Mouse (Mus musculus) left cerebral cortex, postnatal 10 days (tissue): Measurements from ENCODE around the gene Oxnad1. TPM values are rescaled to one million over a fixed set of nuclear protein-coding genes. Genes with fewer than 3 reads are reported as not detected.
"Not testable (repeated sequence)": the region's sequence is repeated elsewhere in the genome, so short reads cannot be mapped to it uniquely, and the experiment has no call there.

Experiments used
- DNase-seq, 2 experiments: peaks; one replicate each; pipeline ENCODE4 v3.0.0; 2021 to 2022; ENCODE audit warnings: low spot score in 2 of 2, mixed read lengths in 1 of 2; ENCODE audit errors: extremely low spot score in 1 of 2
- intact Hi-C: fragments of 180-260 bp; cut with DNase I; formaldehyde crosslinking; loops from one replicate; pipeline ENCODE4 v1.15.1; 2025
- total RNA-seq, 2 experiments: library from RNA; stranded (reverse); gene quantifications; 2 replicates each; pipeline ENCODE4 v1.2.3; 2021

Oxnad1 gene
- total RNA-seq, 2 experiments from 2014 or later: 13.0 to 17.9 TPM

DNA sequence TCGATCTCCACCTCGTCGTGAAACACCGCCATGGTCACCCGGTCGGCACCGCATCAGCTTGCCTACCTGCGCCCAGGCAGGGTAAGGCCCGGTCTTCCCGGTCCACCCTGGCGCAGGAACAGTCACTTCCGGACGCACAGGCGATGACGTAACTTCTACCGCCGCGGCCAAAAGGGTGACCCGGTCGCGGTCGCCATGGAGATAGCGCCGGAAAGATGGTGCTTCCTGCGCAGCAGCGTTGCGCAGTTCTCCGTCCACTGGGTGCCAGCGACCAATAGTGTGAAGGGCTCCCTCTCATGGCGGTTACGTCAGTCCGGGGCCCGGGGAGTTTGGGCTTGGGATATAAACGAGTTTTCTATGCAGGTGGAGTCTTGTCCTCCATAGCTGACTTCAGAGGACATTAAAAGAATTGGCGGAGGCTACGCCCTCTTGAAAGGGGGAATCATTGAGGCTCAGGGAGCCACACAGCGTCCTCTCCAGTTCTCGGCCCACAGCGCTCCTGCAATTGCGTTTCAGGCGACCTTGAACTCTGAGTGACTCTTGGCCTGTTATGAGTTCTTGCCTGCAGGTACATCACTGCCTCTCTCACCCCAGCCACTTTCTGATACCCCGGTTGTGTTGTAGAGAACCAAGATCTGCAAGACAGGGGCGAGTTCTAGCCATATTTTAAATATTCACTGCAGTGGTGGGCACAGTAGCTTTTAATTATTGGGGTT, 470 bp downstream of the Oxnad1 start, which contains the start of gene Dph3:
Dph3 (minus strand) TSS at position 244 of the 716 bp plus-strand sequence.
- intact Hi-C loops: no loop called here

DNA sequence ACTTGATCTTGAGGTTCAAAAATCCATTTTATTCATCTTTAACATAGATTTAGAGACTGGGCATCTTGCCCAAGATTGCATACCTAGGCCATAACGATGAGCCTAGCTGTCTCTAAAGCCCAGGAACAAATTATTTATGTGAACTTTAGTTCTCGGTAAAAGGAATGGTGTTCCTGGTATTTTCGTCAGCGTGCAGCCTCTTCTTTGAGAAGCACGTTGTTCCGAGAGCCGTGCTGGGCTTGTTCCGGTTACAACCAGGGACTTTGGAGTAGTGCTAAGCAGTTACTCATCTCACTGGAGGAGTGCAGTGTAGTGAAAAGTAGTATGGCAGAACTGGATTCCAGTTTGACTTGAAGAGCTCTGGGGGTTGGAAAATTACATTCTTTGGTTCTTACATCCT, 1.1 kb downstream of the Oxnad1 start:
- no peak for DNase-seq
- intact Hi-C loops: no loop called here

More for the DNA sequence above, 470 bp downstream of the Oxnad1 start, which contains the start of gene Dph3:
- peak; percentile 99 for DNase-seq

DNA sequence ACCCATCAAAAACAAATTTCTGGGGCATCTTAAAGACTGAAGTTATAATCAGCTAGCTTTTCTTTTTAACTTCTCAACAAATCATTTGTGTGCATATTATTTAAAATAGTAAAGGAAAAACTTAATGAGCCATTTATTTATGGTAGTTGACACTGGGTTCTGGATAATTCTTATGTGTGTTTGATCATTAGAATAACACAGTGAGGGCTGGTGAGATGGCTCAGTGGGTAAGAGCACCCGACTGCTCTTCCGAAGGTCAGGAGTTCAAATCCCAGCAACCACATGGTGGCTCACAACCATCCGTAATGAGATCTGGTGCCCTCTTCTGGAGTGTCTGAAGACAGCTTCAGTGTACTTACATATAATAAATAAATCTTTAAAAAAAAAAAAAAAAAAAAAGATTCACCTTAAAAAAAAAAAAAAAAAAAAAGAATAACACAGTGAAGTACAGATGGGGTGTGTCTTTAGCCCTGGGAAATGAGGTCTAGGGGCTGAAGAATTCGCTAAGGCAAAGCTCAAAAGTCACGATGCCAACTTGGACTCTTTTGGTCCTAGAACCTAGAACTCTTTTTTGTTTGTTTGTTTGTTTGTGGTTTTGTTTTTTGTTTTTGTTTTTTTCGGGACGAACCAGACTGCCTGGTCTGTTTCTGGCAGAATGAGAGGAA, 2.5 kb downstream of the Oxnad1 start:
- DNase-seq, intact Hi-C loops: not testable (repeated sequence)

DNA sequence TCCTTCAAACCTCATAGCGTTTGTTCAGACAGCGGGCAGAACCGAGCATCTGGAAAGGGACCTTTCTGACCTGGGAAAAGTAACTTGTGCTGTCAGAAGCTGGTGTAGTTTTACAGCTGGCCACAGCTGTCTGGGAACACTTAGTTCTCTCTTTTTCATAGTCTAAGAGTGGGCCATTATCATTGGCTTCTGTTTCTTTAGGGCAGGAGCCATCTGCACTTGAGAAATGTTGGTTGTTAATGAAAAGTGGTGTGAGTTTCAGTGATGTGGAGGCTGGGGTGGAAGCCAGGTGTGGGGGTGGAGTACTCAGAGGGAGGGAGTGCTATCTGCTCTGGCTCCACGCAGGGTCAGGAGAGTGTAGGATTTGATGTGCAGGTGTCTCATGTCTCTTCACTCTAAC, 6.0 kb downstream of the Oxnad1 start:
- no peak for DNase-seq
- intact Hi-C loops: no loop called here

DNA sequence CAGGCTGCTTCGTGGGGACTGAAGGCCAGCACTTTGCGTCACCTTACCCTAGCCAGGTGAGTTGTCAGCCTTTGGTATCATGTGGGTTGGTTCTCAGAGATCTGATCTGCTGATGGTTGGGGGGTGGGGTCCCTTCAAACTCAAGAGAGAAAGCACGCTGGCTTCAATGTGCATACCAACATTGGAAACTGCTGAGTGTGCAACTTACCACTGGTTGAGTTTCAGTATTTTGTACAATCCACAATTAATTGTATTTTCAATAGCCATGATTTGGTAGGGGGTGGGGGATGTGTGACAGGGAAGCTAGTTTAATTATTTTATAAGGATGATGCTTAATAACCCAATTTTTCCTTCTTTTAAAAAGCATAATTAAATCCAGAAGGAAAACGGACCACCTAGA, 6.5 kb downstream of the Oxnad1 start:
- DNase-seq: no peak
- intact Hi-C loops: no loop called here

DNA sequence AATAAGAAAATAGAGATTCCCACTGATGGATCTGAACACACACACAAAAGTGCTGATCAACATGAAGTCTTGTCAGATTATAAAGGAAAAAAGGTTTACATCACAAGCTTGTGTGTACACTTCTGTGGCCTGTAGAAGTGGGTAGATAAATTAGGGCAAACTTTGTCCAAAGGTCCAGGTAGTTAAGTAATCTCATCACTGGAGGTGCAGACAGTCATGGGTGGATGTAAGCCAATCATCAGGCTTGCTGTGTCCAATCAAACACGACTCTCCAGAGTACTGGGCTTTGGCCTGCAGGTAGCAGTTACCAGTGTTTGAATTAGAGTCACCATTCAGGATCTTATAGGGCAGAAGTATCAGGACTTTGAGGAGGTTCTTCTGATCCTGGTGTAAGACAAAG, 7.8 kb downstream of the Oxnad1 start:
- DNase-seq: no peak
- intact Hi-C loops: no loop called here

DNA sequence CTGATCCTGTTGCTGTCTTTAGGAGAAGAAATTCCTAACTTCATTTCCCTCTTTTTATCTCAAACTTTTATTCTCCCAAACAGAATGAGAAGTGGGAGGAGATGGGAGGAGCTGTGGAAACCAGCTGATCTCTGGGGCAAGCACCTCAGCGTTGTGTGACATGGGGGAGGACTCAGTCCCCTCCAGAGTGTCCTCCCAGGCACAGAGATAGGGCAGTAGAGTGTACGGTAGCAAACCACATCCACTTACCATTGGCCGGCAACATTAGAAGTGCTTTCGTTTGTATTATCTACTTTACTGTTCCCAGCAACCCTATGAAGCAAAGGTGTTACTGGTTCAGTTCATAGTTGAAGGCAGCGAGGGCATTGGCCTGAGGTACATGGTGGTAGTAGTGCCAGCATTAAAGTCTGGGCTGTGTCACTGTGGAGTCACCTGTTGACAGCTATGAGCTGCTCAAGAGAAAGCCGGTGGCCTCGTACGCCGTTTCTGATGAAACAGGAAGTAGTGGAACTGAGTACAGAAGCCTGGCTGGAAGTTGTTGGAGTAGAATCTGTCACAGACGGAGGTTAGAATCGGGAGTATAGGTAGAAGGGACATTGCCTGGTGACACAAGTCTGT, 8.4 kb downstream of the Oxnad1 start:
- intact Hi-C loops: no loop called here
- DNase-seq: no peak

DNA sequence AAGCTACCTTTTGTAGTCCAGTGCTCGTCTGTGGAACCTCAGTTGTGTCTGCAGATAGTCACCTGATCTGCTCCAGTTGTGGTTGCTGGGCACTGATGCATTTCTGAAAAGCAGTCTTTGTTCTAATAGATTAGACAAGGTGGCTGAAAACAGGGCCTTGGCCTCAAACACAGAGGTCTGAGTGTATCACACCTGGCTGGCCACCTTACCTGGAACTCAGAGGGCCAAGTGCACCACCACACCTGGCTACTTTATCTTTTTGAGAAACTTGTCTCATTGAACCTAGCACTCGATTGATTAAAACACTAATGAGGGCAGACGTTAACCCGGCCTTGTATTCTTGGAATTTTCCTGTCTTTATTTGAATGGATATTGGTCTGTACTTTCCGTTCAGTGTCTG, 10.5 kb downstream of the Oxnad1 start:
- intact Hi-C loops: no loop called here

DNA sequence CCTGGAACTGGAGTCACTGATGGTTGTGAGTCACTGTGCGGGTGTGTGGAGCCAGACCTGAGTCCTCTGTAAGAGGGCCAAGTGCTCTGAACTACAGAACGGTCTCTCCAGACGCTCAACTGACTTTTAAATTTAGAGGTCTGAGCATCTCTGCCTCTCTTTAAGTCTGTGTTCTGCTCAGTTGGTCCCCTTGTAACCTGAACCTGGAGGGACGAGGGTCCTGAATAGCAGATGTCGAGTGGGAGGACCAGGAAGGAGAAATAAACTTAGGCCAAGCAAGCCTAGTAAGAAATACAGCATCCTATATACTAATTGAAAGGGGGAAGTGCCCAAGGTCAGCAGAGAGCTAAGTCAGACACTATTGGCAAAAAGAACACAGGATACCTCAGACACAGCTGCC, 11.6 kb downstream of the Oxnad1 start:
- intact Hi-C loops: no loop called here
- DNase-seq: no peak

More for the DNA sequence above, 10.5 kb downstream of the Oxnad1 start:
- no peak for DNase-seq

DNA sequence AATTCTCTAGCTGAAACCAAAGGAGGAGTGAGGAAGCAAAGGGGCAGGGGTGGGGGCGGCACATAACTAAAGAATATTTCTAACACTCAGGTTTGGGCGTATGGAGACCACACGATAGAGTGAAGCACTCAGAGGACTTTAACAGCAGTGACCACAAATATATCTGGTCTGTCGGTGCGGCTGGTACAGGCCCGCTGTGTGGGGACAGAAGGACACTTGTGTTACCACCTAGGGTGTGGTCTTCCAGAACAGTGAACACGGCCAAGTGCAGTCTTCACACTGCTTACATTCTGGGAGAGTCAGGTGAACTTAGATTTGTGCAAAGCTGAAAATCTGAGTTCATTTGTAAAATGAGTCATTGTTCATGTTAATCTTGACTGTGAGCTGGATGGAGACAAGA, 12.5 kb downstream of the Oxnad1 start:
- DNase-seq: no peak
- intact Hi-C loops: no loop called here

DNA sequence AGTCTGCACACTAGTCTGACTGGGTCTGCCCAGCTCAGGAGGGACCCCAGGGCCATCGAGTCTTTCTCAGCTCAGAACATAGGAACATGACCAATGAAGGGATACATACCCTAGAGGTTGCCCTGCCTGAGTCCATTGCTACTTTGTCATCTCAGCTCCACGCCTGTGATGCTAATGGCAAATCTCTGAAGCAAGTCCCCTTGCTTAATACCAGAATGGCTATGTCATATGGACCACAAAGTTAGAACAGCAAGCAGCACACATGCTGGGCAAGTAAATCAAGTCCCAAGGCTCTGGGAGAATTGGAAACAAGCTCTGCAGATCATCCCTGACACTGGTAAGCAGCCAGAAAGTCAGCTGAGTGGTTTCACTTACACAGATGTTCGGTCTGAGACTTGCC, 13.8 kb downstream of the Oxnad1 start:
- DNase-seq: no peak
- intact Hi-C loops: no loop called here

DNA sequence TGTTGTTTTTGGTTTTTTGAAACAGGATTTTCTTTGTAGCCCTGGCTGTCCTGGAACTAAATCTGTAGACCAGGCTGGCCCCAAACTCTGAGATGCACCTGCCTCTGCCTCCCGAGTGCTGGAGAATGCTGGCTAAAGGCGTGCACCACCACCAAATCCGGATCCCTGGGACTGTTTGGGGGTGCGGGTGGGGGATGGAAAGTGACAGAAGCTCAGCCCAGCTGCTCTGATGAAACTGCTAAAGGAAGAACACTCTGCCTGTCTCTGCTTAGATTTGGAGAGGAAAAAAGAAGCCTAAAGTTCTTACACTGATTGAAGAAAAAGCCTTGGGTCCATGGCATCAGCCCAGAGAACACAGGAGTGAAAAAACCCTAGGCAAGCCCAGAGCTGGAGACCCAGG, 18.4 kb downstream of the Oxnad1 start:
- intact Hi-C loops: no loop called here
- no peak for DNase-seq

DNA sequence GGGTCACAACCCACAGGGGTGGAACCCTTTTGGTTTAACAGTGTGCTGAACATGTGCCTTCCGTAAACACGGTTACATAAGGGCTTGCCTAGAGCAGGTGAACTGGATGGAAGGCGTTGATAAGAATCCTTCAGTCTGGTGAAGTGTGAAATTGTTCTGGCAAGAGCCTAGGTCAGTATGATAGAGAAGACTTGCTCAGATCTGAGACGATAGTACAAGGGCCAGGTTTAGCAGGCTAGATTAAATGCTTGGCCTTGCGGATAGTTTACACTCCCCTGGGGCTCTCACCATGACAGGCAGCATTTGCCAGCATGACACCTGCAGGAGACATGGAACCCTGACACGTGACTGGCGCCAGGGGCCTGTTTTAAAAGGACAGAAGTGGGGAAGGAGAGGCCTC, 20.5 kb downstream of the Oxnad1 start:
- no peak for DNase-seq
- intact Hi-C loops: no loop called here

DNA sequence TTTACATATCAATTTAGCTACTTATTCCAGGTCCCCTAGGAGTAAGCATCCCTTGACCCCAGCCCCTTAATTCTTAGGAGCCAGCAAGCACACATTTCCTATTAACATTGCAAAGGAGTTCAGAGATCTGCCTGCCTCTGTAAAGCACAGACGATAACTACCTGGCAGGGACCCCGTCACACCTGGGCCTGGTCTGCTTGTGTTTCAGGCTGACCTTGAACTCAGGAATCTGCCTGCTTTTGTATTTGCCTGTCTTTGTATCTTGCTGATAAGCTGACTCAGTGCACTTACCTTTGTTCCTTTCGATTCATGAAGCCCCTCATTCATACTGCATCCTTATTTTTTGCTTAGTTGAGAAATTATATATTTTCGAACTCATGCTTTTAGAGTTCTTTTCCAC, 21.7 kb downstream of the Oxnad1 start:
- intact Hi-C loops: no loop called here
- DNase-seq: no peak

DNA sequence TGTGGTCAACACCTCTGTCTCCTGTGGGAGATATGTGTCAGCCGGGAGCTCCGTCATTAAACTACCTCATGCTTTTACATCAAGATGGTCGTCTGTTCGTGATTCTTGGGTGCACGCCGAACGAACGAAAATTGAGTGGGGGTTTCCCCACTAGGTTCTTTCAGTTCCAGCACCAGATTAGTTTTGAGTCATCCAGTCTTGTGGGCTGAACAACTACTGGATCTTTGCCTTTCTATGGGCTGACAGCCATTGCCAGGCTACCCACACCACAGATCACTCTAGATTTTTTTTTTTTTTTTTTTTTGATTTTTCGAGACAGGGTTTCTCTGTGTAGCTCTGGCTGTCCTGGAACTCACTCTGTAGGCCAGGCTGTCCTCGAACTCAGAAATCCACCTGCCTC, 26.9 kb downstream of the Oxnad1 start:
- DNase-seq, intact Hi-C loops: not testable (repeated sequence)

DNA sequence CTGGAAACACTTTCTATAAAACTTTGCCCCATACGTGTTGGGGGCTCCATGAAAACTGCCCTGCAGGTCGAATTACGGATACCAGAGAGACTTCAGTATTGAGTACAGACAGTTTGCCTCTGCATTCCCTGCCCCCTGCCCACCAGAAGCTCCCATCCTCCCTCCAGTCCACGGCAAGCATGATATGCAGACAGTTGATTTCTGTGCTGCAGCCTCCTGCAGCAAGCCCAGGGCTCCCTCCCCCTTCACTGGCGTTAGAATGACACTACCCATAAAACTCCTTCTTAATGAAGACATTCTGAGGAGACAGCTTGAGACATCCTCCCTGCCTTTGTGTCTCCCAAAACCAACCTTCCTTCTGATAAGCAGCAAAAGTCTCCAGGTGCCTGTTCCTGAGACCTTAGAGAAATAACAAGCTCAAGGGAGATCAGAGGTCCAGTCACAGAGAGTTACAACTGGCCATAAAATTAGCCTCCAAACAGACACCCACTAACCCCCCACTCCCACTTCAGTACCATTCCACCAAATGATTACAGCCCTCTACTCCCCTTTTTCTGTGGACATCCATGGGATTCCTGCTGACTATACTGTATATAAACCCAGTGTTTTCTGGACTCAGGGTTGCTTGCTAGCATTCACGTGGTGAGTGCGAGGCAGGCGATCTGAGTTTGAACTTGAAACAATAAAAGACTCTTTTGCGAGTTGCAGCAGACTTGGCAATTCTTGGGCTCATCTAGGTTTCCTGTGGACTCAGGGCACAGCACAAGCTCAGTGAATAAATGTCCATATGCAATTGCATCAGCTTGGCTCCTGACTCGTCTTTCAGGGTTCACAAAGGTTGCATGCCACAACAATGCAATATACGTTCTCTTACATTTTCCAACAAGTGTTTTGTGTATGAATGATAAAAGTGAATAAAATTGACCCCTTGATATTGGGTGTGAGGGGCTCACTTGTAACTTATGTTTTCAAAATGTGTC, 36.1 kb downstream of the Oxnad1 start:
- DNase-seq: no peak
- intact Hi-C loops: no loop called here

DNA sequence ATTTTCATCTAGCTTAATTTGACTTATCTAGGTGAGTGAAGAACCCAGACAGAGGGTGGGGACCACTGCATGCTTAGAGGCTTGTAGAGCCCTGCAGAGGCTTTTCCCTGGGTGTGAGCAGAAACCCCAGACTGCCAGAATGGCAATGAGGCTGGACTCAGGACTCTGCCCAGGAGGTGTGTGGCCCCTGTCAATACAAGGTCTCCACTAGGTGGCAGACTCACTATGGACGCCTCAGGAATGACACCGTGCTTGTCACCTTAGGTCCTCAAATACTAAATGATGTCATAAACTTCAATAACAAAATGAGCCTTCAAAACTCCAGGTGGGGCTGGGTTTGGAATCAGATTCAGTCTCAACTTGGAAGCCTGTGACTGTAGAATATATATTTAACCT, 36.7 kb downstream of the Oxnad1 start:
- peak in 1 of 2 experiments; percentile 30 for DNase-seq
- intact Hi-C loops: no loop called here

DNA sequence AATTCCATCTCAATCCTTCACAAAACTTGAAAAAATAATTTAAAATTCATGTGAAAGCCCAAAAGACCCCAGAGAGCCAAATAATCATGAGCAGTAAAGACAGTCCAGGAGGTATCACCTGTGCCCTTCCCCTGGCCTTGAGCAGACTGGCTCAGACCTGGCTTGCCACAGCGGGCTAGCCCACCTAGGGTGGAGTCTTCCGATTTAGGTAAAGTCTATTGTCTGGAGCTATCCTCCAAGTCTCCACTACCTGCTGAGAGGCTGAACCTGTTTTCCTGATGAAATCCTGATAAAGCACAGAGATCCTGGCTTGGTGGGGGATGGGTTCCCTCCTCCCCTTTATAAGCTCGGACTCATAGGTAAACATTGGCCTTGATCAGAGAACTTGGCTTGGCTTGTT, 39.1 kb downstream of the Oxnad1 start:
- DNase-seq: no peak
- intact Hi-C loops: no loop called here

DNA sequence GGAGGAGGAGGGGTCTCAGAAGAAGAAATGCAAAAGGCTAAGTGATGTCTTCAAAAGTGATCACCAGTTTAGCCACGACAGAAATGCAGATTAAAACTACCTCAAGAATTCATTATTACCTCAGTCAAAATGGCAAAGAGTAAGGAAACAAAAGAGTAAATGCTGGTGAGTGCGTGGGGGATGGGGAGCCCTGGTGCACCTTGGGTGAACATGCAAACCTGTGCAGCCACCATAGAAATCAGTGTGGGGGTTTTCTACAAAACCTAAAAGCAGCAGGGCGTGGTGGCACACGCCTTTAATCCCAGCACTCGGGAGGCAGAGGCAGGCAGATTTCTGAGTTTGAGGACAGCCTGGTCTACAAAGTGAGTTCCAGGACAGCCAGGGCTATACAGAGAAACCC, 40.1 kb downstream of the Oxnad1 start:
- DNase-seq, intact Hi-C loops: not testable (repeated sequence)
